Mouse (Mus musculus): ENCODE results near the gene Akna. TPM values are rescaled to one million over a fixed set of nuclear protein-coding genes. Genes with fewer than 3 reads are reported as not detected.

Gene Akna
- polyA plus RNA-seq (2015; fragmentation: Nextera tagmentation; extraction: Ambion mirVana), result 4.8 and 5.7 TPM in 2 replicates

GRCm38 (mm10) chr4:63403040-63403959 lies at the start of gene Akna:
TSS of gene Akna (minus strand) at chr4:63403354.
- peaks cover 100% of the 10 kb centered on the region for H3K4me1 ChIP-seq (replicated peaks)
- H3K9me3 ChIP-seq (replicated peaks), result no peaks in the 10 kb centered on the region
- peak within 1 kb of the TSS; percentile 30; the same call in 1 of the 2 replicates for H3K9ac ChIP-seq
- peak; percentile 35; the same call in 1 of the 2 replicates for ATAC-seq (ENCODE audit: insufficient read depth)
- H3K4me2 ChIP-seq, result peak within 1 kb of the TSS; percentile 49
- 14% methylated on average over 17 of the region's 17 CpGs for WGBS (ENCODE audit: insufficient replicate concordance)
- H3K4me3 ChIP-seq (replicated peaks), result peak within 1 kb of the TSS; percentile 46
- H3K36me3 ChIP-seq (replicated peaks), result no peaks in the 10 kb centered on the region
- H3K27ac ChIP-seq (replicated peaks), result peak within 1 kb of the TSS; percentile 72
- no peaks in the 10 kb centered on the region for H3K27me3 ChIP-seq

GRCm38 (mm10) chr4:63452555-63452954 lies 49.4 kb upstream of the Akna start:
- no peak for ATAC-seq (ENCODE audit: insufficient read depth)
- Histone ChIP-seq H3K9me3 (replicated peaks) (no peaks in the 10 kb centered on the region), H3K9ac (no peak overlapping the region), H3K36me3 (replicated peaks) (no peaks in the 10 kb centered on the region), H3K4me3 (replicated peaks) (no peak overlapping the region), H3K4me1 (replicated peaks) (no peaks in the 10 kb centered on the region), H3K27me3 (no peaks in the 10 kb centered on the region), H3K27ac (replicated peaks) (no peak overlapping the region), H3K4me2 (no peak overlapping the region)
- WGBS (ENCODE audit: insufficient replicate concordance), result 37% methylated on average over 3 of the region's 3 CpGs

- Histone ChIP-seq H3K27me3 (no peaks in the 10 kb centered on the region), H3K9me3 (replicated peaks) (no peaks in the 10 kb centered on the region), H3K4me2 (no peak overlapping the region), H3K4me1 (replicated peaks) (no peaks in the 10 kb centered on the region), H3K27ac (replicated peaks) (no peak overlapping the region), H3K36me3 (replicated peaks) (no peaks in the 10 kb centered on the region), H3K9ac (no peak overlapping the region), H3K4me3 (replicated peaks) (no peak overlapping the region)
- ATAC-seq (ENCODE audit: insufficient read depth), result no peak
- 54% methylated on average over 5 of the region's 5 CpGs for WGBS (ENCODE audit: insufficient replicate concordance)
Measured at GRCm38 (mm10) chr4:63450551-63450950, 47.4 kb upstream of the Akna start.

- Histone ChIP-seq H3K27me3 (no peaks in the 10 kb centered on the region), H3K4me3 (replicated peaks) (no peak overlapping the region), H3K9me3 (replicated peaks) (no peaks in the 10 kb centered on the region), H3K9ac (no peak overlapping the region), H3K27ac (replicated peaks) (no peak overlapping the region), H3K4me2 (no peak overlapping the region), H3K36me3 (replicated peaks) (no peaks in the 10 kb centered on the region), H3K4me1 (replicated peaks) (no peaks in the 10 kb centered on the region)
- 71% methylated on average over 10 of the region's 10 CpGs for WGBS (ENCODE audit: insufficient replicate concordance)
- no peak for ATAC-seq (ENCODE audit: insufficient read depth)
Measured at GRCm38 (mm10) chr4:63444362-63445066, 41.4 kb upstream of the Akna start.

GRCm38 (mm10) chr4:63443101-63443500 lies 39.9 kb upstream of the Akna start:
- no peak overlapping the region for H3K4me3 ChIP-seq (replicated peaks)
- H3K9me3 ChIP-seq (replicated peaks), result no peaks in the 10 kb centered on the region
- no peak for ATAC-seq (ENCODE audit: insufficient read depth)
- no peaks in the 10 kb centered on the region for H3K27me3 ChIP-seq
- 59% methylated on average over 2 of the region's 2 CpGs for WGBS (ENCODE audit: insufficient replicate concordance)
- H3K4me1 ChIP-seq (replicated peaks), result no peaks in the 10 kb centered on the region
- H3K4me2 ChIP-seq, result no peak overlapping the region
- H3K36me3 ChIP-seq (replicated peaks), result no peaks in the 10 kb centered on the region
- no peak overlapping the region for H3K9ac ChIP-seq
- no peak overlapping the region for H3K27ac ChIP-seq (replicated peaks)

- H3K9me3 ChIP-seq (replicated peaks), result no peaks in the 10 kb centered on the region
- no peaks in the 10 kb centered on the region for H3K27me3 ChIP-seq
- no peak overlapping the region for H3K27ac ChIP-seq (replicated peaks)
- no peaks in the 10 kb centered on the region for H3K4me1 ChIP-seq (replicated peaks)
- no peak overlapping the region for H3K9ac ChIP-seq
- ATAC-seq (ENCODE audit: insufficient read depth), result no peak
- 72% methylated on average over 7 of the region's 7 CpGs for WGBS (ENCODE audit: insufficient replicate concordance)
- H3K4me3 ChIP-seq (replicated peaks), result no peak overlapping the region
- H3K4me2 ChIP-seq, result no peak overlapping the region
- no peaks in the 10 kb centered on the region for H3K36me3 ChIP-seq (replicated peaks)
Measured at GRCm38 (mm10) chr4:63441616-63442015, 38.5 kb upstream of the Akna start.

GRCm38 (mm10) chr4:63440262-63440661 lies 37.1 kb upstream of the Akna start:
- H3K36me3 ChIP-seq (replicated peaks), result no peaks in the 10 kb centered on the region
- no peak overlapping the region for H3K27ac ChIP-seq (replicated peaks)
- no peak for ATAC-seq (ENCODE audit: insufficient read depth)
- no peak overlapping the region for H3K4me3 ChIP-seq (replicated peaks)
- H3K27me3 ChIP-seq, result no peaks in the 10 kb centered on the region
- no peak overlapping the region for H3K4me2 ChIP-seq
- H3K4me1 ChIP-seq (replicated peaks), result no peaks in the 10 kb centered on the region
- 69% methylated on average over 7 of the region's 7 CpGs for WGBS (ENCODE audit: insufficient replicate concordance)
- H3K9me3 ChIP-seq (replicated peaks), result no peaks in the 10 kb centered on the region
- no peak overlapping the region for H3K9ac ChIP-seq

GRCm38 (mm10) chr4:63437968-63438367 lies 34.8 kb upstream of the Akna start:
- no peaks in the 10 kb centered on the region for H3K27me3 ChIP-seq
- no peaks in the 10 kb centered on the region for H3K4me1 ChIP-seq (replicated peaks)
- H3K36me3 ChIP-seq (replicated peaks), result no peaks in the 10 kb centered on the region
- ATAC-seq (ENCODE audit: insufficient read depth), result no peak
- no peak overlapping the region for H3K4me3 ChIP-seq (replicated peaks)
- no peak overlapping the region for H3K27ac ChIP-seq (replicated peaks)
- WGBS (ENCODE audit: insufficient replicate concordance), result 61% methylated on average over 5 of the region's 5 CpGs
- no peak overlapping the region for H3K9ac ChIP-seq
- H3K4me2 ChIP-seq, result no peak overlapping the region
- H3K9me3 ChIP-seq (replicated peaks), result no peaks in the 10 kb centered on the region

- no peak overlapping the region for H3K4me2 ChIP-seq
- no peaks in the 10 kb centered on the region for H3K4me1 ChIP-seq (replicated peaks)
- 71% methylated on average over 16 of the region's 16 CpGs for WGBS (ENCODE audit: insufficient replicate concordance)
- no peaks in the 10 kb centered on the region for H3K36me3 ChIP-seq (replicated peaks)
- no peak for ATAC-seq (ENCODE audit: insufficient read depth)
- no peak overlapping the region for H3K27ac ChIP-seq (replicated peaks)
- H3K27me3 ChIP-seq, result no peaks in the 10 kb centered on the region
- H3K4me3 ChIP-seq (replicated peaks), result no peak overlapping the region
- no peak overlapping the region for H3K9ac ChIP-seq
- no peaks in the 10 kb centered on the region for H3K9me3 ChIP-seq (replicated peaks)
Measured at GRCm38 (mm10) chr4:63437119-63437815, 34.1 kb upstream of the Akna start.

GRCm38 (mm10) chr4:63435402-63435801 lies 32.2 kb upstream of the Akna start:
- no peak overlapping the region for H3K4me3 ChIP-seq (replicated peaks)
- H3K9ac ChIP-seq, result no peak overlapping the region
- WGBS (ENCODE audit: insufficient replicate concordance), result 68% methylated on average over 9 of the region's 9 CpGs
- no peaks in the 10 kb centered on the region for H3K4me1 ChIP-seq (replicated peaks)
- no peaks in the 10 kb centered on the region for H3K36me3 ChIP-seq (replicated peaks)
- H3K9me3 ChIP-seq (replicated peaks), result no peaks in the 10 kb centered on the region
- H3K4me2 ChIP-seq, result no peak overlapping the region
- ATAC-seq (ENCODE audit: insufficient read depth), result no peak
- no peaks in the 10 kb centered on the region for H3K27me3 ChIP-seq
- H3K27ac ChIP-seq (replicated peaks), result no peak overlapping the region

- Histone ChIP-seq H3K9ac (no peak overlapping the region), H3K36me3 (replicated peaks) (no peaks in the 10 kb centered on the region), H3K4me1 (replicated peaks) (no peaks in the 10 kb centered on the region), H3K4me2 (no peak overlapping the region), H3K27ac (replicated peaks) (no peak overlapping the region), H3K4me3 (replicated peaks) (no peak overlapping the region), H3K9me3 (replicated peaks) (no peaks in the 10 kb centered on the region), H3K27me3 (no peaks in the 10 kb centered on the region)
- WGBS (ENCODE audit: insufficient replicate concordance), result 55% methylated on average over 5 of the region's 5 CpGs
- no peak for ATAC-seq (ENCODE audit: insufficient read depth)
Measured at GRCm38 (mm10) chr4:63431098-63431497, 27.9 kb upstream of the Akna start.
